Mouse (Mus musculus) embryonic fibroblast, embryonic 13.5 days (primary cell): ENCODE data around the gene Hadh.

ENCODE experiments used
- CTCF ChIP-seq: IDR thresholded peaks from 2 replicates; pipeline ENCODE4 v1.5.1; 2011; ENCODE audit warnings: mild to moderate bottlenecking, control low read depth, low read length, moderate library complexity, borderline replicate concordance; ENCODE audit not compliant: insufficient read depth
- POLR2A ChIP-seq: IDR thresholded peaks from 2 replicates; pipeline ENCODE4 v1.6.1; 2011; ENCODE audit warnings: low read depth, mild to moderate bottlenecking, control low read depth, low read length, moderate library complexity

DNA sequence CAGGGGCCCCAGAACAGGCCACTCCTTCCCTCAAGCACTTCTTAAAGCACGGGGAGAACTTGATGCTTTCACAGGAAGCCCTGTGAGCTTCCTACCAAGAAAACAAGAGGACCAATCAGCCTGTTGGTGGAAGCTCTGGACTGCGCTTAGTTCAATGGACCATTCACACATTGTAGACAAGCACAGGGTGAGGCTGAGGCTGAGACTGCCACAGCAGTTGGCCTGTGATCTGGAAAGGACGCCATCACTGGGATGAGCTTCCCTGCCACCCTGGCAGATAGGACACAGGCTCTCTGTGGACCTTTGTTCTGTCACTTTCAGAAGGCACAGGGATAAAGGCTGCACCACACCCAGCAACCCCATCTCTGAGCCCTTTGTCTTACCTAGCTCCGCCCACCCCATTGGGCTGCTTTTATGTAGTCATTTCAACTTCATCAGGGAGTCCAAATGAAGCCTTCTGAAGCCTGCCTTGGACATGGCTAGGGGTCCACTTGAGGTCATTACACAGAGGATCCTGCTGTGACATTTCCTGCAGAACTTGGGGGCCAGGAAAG, 44.1 kb upstream of the Hadh start:
- TF ChIP-seq CTCF = no peak
- no peak for TF ChIP-seq POLR2A
